Mouse (Mus musculus) stomach, postnatal 0 days (tissue): Measurements from ENCODE around the gene Magi2. TPM values are rescaled to one million over a fixed set of nuclear protein-coding genes. Genes with fewer than 3 reads are reported as not detected.
"Not testable (repeated sequence)": the region's sequence is repeated elsewhere in the genome, so short reads cannot be mapped to it uniquely, and the experiment has no call there.

Experiments
- ATAC-seq: fragments of 200-750 bp; cut with Nextera tagmentation; 2 replicates; pipeline ENCODE4 v1.8.0; 2017; ENCODE audit not compliant: low FRiP score, low TSS enrichment
- DNase-seq: peaks from one replicate; pipeline ENCODE4 v3.0.0-alpha.2; 2016; ENCODE audit warnings: low spot score
- H3K27ac ChIP-seq: fragments of 300-500 bp; sonication (generic); replicated peaks from 2 replicates; pipeline ENCODE4 v1.5.1; 2014; ENCODE audit warnings: mild to moderate bottlenecking, control low read depth
- H3K27me3 ChIP-seq: fragments of 300-500 bp; sonication (generic); 2 replicates; pipeline ENCODE4 v1.6.1; 2014; ENCODE audit warnings: low read length; ENCODE audit not compliant: control insufficient read depth, insufficient read depth
- H3K36me3 ChIP-seq: fragments of 300-500 bp; sonication (generic); 2 replicates; pipeline ENCODE4 v1.6.1; 2014; ENCODE audit warnings: low read length, mixed read lengths; ENCODE audit not compliant: control insufficient read depth, insufficient read depth
- H3K4me1 ChIP-seq: fragments of 300-500 bp; sonication (generic); replicated peaks from 2 replicates; pipeline ENCODE4 v1.6.1; 2014; ENCODE audit warnings: antibody characterized with exemption; ENCODE audit not compliant: control insufficient read depth, insufficient read depth
- H3K4me2 ChIP-seq: fragments of 300-500 bp; sonication (generic); replicated peaks from 2 replicates; pipeline ENCODE4 v1.6.1; 2014; ENCODE audit warnings: low read depth, mild to moderate bottlenecking, control low read depth, moderate library complexity
- H3K4me3 ChIP-seq: fragments of 300-500 bp; sonication (generic); 2 replicates; pipeline ENCODE4 v1.5.1; 2014; ENCODE audit warnings: low read depth, low read length, control low read depth
- H3K9ac ChIP-seq: fragments of 300-500 bp; sonication (generic); 2 replicates; pipeline ENCODE4 v1.6.1; 2014; ENCODE audit warnings: mild to moderate bottlenecking, low read length, control low read depth, mixed read lengths
- H3K9me3 ChIP-seq: fragments of 300-500 bp; sonication (generic); 2 replicates; pipeline ENCODE4 v1.6.1; 2016; ENCODE audit warnings: low read length; ENCODE audit not compliant: control insufficient read depth
- CTCF ChIP-seq: IDR thresholded peaks from 2 replicates; pipeline ENCODE4 v1.5.1; 2016; ENCODE audit warnings: antibody characterized with exemption, low read depth, mild to moderate bottlenecking, moderate library complexity
- EP300 ChIP-seq: optimal IDR thresholded peaks from 2 replicates; pipeline ENCODE3; 2016; ENCODE audit warnings: antibody characterized with exemption
- WGBS: fragments of 180-500 bp; shearing (Covaris S2); extraction: QIAGEN DNeasy Blood & Tissue Kit; methylation state at CpG from one replicate; pipeline ENCODE4 v1.1.7; 2014; 5-methylcytosine and 5-hydroxymethylcytosine counted together
- polyA plus RNA-seq: library from polyadenylated mRNA; unstranded; fragments of >200 nt; fragmentation: Nextera tagmentation; extraction: Ambion mirVana; gene quantifications from 2 replicates; pipeline ENCODE4 v1.2.1, GENCODE M21; 2015

The Magi2 gene
- polyA plus RNA-seq, 1 experiment from 2014 or later, result 1.9 TPM

DNA sequence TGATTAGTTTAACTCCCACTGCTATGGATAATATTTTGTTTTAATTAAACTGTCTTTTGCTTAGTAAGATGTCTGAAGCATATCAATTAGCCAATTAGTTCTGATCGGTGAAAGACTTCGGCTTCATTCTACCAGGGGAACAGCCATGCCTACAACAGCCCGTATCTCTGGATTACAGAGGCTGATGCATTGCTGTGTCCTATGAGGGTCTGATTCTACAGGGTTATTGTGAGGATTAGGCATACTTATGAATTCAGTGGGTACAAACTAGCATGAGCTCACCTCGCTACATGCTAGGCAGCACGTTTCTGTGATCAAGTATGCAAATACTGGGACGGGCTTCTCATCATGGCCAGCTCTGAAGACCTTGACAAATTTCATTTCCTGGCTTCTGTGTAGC is 1022.5 kb downstream of the Magi2 start:
- no peak for ATAC-seq

DNA sequence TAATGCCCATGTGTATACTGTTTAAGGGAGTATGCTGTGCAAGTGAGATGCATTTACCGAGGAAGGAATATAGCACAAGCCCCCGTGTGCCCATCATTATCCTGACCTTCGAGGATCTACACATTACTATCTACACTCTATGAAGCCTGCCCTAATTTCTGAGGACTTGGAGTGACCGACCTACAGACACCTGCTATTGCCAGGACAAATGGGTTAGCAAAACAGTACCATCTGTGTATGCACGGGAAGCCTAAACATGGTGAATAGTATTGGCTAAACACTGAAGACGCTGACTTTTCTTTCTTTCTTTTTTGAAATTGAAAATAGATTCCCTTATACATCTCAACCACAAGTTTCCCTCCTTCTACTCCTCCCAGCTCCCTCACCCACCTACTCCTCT is 1024.7 kb downstream of the Magi2 start:
- Histone ChIP-seq H3K9ac (no peak overlapping the region), H3K4me2 (no peak overlapping the region), H3K27ac (no peak overlapping the region), H3K4me3 (no peak overlapping the region), H3K27me3 (no peaks in the 10 kb centered on the region), H3K36me3 (no peaks in the 10 kb centered on the region), H3K9me3 (no peaks in the 10 kb centered on the region), H3K4me1 (no peaks in the 10 kb centered on the region)
- whole genome bisulfite sequencing, result 83% methylated on average over 6 of the region's 6 CpGs
- ATAC-seq (no peak), DNase-seq (no peak)
- TF ChIP-seq CTCF, result no peak
- TF ChIP-seq EP300, result no peak

More for the DNA sequence above, 1022.5 kb downstream of the Magi2 start:
- H3K4me3 ChIP-seq, result no peak overlapping the region
- H3K27ac ChIP-seq, result no peak overlapping the region
- no peak overlapping the region for H3K4me2 ChIP-seq
- no peak overlapping the region for H3K9ac ChIP-seq
- no peaks in the 10 kb centered on the region for H3K4me1 ChIP-seq
- H3K36me3 ChIP-seq, result no peaks in the 10 kb centered on the region
- H3K27me3 ChIP-seq, result no peaks in the 10 kb centered on the region
- WGBS, result 81% methylated on average over 6 of the region's 6 CpGs
- TF ChIP-seq EP300, result no peak
- no peak for TF ChIP-seq CTCF
- no peaks in the 10 kb centered on the region for H3K9me3 ChIP-seq
- DNase-seq, result no peak

- no peak for DNase-seq
- Histone ChIP-seq H3K27me3 (no peaks in the 10 kb centered on the region), H3K27ac (no peak overlapping the region), H3K9ac (no peak overlapping the region), H3K9me3 (no peaks in the 10 kb centered on the region), H3K4me1 (no peaks in the 10 kb centered on the region), H3K4me2 (no peak overlapping the region), H3K36me3 (no peaks in the 10 kb centered on the region), H3K4me3 (no peak overlapping the region)
- ATAC-seq, result no peak
- 69% methylated on average over 3 of the region's 3 CpGs for WGBS
- TF ChIP-seq EP300 (no peak), CTCF (no peak)
Observed at GRCm38 (mm10) chr5:20256150-20256868, 1029.5 kb downstream of the Magi2 start.

DNA sequence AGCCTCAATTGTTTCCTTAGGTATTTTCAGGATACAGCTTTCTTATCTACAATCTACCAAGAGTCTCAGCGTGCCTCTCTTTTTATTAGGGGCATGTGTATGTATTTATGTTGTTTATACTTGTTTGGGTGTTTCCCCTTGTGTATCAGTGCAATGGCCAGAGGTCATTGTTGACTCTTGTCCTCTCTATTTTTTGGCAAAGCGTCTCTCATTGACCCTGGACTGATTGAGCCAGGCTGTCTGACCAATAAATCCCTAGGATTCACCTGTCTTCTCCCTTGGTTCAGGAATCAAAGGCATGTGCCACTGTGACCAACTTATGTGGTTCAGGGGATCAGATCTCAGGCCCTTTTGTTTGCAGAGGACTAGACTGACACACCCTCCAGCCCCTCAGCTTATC is 1030.1 kb downstream of the Magi2 start:
- no peak overlapping the region for H3K4me2 ChIP-seq
- H3K27ac ChIP-seq, result no peak overlapping the region
- TF ChIP-seq CTCF (no peak), EP300 (no peak)
- H3K9ac ChIP-seq, result no peak overlapping the region
- no peaks in the 10 kb centered on the region for H3K9me3 ChIP-seq
- H3K4me1 ChIP-seq, result no peaks in the 10 kb centered on the region
- H3K36me3 ChIP-seq, result no peaks in the 10 kb centered on the region
- H3K4me3 ChIP-seq, result no peak overlapping the region
- ATAC-seq (no peak), DNase-seq (no peak)
- H3K27me3 ChIP-seq, result no peaks in the 10 kb centered on the region
- 49% methylated on average over 2 of the region's 2 CpGs for WGBS

DNA sequence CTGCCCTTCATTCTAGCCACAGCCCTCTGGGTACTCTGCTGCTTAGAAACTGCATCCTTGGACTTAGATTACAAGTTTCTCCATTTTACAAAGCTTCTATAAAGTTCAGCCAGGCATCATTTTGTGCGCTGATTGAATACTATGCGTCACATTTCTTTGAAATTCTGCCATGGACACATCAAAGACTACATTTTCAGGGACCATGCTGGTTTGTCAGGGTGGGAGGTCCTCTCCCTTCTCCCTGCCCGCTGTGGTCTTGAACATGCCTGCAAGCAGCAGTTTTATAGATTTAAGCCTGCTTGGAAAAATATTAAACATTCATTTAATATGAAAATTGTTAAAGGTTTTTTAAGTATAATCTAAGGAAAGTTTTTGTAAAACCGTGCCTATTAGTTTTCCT is 1030.6 kb downstream of the Magi2 start:
- DNase-seq (no peak), ATAC-seq (no peak)
- no peaks in the 10 kb centered on the region for H3K9me3 ChIP-seq
- 88% methylated on average over 4 of the region's 4 CpGs for WGBS
- H3K4me3 ChIP-seq, result no peak overlapping the region
- no peak for TF ChIP-seq CTCF
- TF ChIP-seq EP300, result no peak
- H3K27ac ChIP-seq, result no peak overlapping the region
- no peaks in the 10 kb centered on the region for H3K4me1 ChIP-seq
- H3K4me2 ChIP-seq, result no peak overlapping the region
- H3K36me3 ChIP-seq, result no peaks in the 10 kb centered on the region
- no peak overlapping the region for H3K9ac ChIP-seq
- H3K27me3 ChIP-seq, result no peaks in the 10 kb centered on the region

DNA sequence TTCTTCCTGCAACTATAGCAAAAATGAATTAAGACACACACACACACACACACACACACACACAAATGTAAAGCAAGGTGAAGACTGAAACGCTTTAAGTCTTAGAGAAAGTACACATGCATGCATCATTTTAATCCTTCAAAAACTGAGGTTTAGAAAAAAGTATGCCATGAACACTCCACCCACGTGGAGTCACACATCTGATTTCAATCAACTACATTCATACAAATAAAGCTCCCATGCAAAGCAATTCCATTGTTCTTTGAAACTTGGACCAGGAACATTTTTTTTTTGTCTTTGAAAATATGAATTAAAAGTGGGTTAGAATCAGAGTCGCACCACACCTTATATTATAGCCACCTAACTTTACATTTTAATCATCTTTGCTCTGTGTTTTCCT is 1032.9 kb downstream of the Magi2 start:
- Histone ChIP-seq H3K4me2 (no peak overlapping the region), H3K27me3 (no peaks in the 10 kb centered on the region), H3K9me3 (no peaks in the 10 kb centered on the region), H3K27ac (no peak overlapping the region), H3K4me1 (no peaks in the 10 kb centered on the region), H3K9ac (no peak overlapping the region), H3K36me3 (no peaks in the 10 kb centered on the region), H3K4me3 (no peak overlapping the region)
- DNase-seq (no peak), ATAC-seq (no peak)
- no peak for TF ChIP-seq EP300
- TF ChIP-seq CTCF, result no peak
- 59% methylated on average over 3 of the region's 3 CpGs for WGBS

- H3K36me3 ChIP-seq, H3K27ac ChIP-seq, H3K9me3 ChIP-seq, H3K4me3 ChIP-seq, H3K27me3 ChIP-seq, H3K9ac ChIP-seq, H3K4me2 ChIP-seq, ATAC-seq, H3K4me1 ChIP-seq, DNase-seq: not testable (repeated sequence)
- WGBS, result 90% methylated on average over 1 of the region's 1 CpGs
Observed at GRCm38 (mm10) chr5:20272680-20273079, 1045.8 kb downstream of the Magi2 start.
